Mouse (Mus musculus): ENCODE results near the gene Olfr1369-ps1. TPM values are rescaled to one million over a fixed set of nuclear protein-coding genes. Genes with fewer than 3 reads are reported as not detected.
"Not testable (repeated sequence)": the region's sequence is repeated elsewhere in the genome, so short reads cannot be mapped to it uniquely, and the experiment has no call there.

The Olfr1369-ps1 gene
- total RNA-seq (2014; fragmentation: Nextera tagmentation) (0.34 TPM in 1 of 2 replicates, not detected in the other), total RNA-seq (2017) (not detected in 2 replicates)

GRCm38 (mm10) chr13:21111183-21111582 is at the start of gene Olfr1369-ps1:
Gene Olfr1369-ps1 (plus strand): TSS chr13:21111483.
- ATAC-seq (replicated peaks; ENCODE audit: poor library complexity, severe bottlenecking), result not testable (repeated sequence)

DNA sequence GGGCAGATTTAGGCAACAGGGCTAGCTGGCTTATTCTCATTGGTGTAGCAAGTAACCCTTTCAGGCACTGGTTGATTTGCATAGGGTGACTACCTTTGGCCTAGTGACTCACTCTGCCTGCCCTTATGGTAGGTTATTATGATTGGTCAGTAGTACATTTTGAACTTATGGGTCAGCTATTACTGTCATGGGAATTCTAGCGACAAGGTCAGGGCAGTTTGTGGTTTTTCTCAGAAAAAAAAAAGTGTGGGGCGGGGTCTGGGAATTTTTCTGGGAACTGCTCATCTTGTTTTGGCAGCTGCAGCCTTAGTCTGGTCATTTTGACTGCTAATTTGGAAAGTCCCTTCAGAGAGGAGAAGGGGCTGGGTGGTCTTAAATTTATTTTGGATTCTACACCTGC is 45.3 kb upstream of the Olfr1369-ps1 start:
- no peak for ATAC-seq (replicated peaks; ENCODE audit: poor library complexity, severe bottlenecking)

DNA sequence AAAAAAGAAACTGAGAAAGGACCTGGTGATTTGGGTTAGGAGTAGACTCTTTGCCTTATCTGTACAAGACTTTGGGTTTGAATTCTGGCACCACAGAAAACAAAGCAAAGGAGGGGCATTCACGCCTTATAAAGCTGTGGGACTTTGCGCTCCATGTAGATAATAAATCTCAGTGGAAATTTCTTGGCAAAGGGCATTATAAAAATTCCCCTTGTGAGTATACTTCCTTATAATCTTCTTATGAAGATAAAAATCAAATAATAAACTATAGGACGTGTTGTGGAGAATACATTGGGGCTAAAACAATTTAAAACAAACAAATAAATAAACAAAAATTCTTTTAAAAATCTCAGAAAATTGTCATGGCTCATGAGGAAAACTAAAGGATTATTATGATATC is 36.4 kb upstream of the Olfr1369-ps1 start, which contains the start of gene Olfr1370:
Gene Olfr1370 (minus strand): TSS at position 101 of the 400 bp plus-strand sequence.
- no peak for ATAC-seq (replicated peaks; ENCODE audit: poor library complexity, severe bottlenecking)

DNA sequence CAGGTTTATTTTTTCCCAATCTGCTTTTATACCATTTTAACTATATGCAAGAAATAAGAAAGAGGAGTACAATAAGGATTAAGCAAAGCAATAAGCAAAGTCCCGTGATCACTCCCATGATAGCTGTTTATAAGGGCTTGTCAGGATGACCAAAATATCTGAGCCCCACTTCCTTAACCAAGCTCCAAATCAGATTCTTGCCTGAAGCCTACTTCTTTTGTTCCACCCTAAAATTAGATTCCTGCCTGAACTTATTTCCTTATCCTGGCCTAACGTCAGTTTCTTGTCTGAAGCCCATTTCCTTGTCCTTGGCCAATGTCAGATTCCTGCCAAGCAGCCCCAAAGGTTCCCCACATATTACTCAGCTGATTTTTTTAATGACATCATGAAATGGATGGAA is 28.6 kb upstream of the Olfr1369-ps1 start:
- no peak for ATAC-seq (replicated peaks; ENCODE audit: poor library complexity, severe bottlenecking)

DNA sequence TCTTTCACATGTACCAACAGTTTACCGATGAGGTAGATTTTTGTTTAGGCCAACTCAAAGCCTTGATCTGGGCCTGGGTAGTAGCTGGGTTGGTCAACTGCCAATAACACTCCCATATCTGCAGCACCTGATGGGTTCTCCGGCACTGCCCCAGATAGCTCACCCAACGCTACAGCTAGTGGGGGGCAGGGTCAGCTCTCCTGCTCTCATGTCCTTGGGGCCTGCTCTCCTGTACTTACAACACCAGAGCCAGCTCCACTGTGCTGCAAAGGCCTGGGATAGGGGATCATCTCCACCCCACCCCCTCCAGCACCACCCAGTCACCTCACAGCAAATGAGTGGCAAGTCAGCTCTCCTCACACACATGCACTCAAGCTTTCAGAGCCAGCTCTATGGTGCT is 1.5 kb upstream of the Olfr1369-ps1 start:
- ATAC-seq (replicated peaks; ENCODE audit: poor library complexity, severe bottlenecking), result no peak

GRCm38 (mm10) chr13:21110441-21110840 is 842 bp upstream of the Olfr1369-ps1 start:
- no peak for ATAC-seq (replicated peaks; ENCODE audit: poor library complexity, severe bottlenecking)

DNA sequence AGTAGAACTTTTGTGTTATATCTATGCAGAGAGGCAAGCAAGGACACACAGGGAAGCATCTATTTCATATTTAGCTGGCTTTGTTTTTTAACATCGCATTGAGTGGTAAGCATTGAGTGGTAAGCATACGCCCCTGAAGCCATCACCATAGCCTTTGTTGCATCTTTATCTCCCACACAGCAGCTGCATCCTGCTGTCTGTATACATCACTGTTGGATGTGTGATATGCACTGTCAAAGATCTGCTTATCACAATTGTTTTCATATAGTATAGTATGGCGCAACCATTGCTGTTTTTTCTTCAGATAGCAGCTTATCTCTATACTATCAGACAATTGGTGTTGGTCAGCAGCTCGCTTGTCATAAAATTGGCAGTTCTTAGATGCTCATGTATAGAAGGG is 2.8 kb downstream of the Olfr1369-ps1 start:
- no peak for ATAC-seq (replicated peaks; ENCODE audit: poor library complexity, severe bottlenecking)

- ATAC-seq (replicated peaks; ENCODE audit: poor library complexity, severe bottlenecking), result not testable (repeated sequence)
These were observed 18.1 kb downstream of the Olfr1369-ps1 start, which contains the start of gene Olfr263 for GRCm38 (mm10) chr13:21129339-21129738. Gene Olfr263 (plus strand): TSS chr13:21129639.

DNA sequence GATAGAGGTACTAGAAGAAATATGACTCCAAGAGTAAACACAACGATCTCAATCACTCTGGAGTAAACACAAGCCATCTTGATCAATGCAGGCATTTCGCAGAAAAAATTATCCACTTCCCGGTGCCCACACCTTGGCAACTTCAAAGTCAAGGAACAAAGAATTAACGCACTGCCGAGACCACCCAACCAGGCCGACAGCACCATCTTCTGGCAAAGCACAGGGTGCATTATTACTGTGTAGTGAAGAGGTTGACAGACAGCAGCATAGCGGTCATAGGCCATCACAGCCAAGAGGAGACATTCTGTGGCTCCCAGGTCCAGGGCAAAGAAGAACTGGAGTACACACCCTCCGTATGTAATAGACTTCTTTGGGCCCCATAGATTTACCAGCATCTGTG is 31.1 kb downstream of the Olfr1369-ps1 start:
- ATAC-seq (replicated peaks; ENCODE audit: poor library complexity, severe bottlenecking), result no peak

DNA sequence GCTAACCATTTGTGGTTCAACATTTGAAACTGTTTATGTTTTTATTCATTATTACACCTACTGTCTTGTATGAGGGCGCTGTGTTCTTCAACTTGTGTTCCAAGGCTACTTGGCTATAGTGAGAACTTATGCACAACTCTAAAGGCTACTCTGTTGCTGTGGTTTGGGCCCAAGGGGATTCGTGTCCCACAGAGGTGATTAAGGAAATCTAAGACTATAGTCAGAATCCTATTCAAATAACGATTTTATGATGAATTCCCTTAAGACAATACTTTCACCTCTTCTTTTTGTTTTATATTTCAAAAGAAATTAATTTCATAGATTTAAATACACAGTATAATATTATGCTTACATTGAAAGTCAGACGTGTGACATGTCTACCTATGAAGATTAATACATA is 34.5 kb downstream of the Olfr1369-ps1 start, which contains the start of gene Olfr1368:
Gene Olfr1368 (minus strand): TSS at position 101 of the 400 bp plus-strand sequence.
- no peak for ATAC-seq (replicated peaks; ENCODE audit: poor library complexity, severe bottlenecking)

GRCm38 (mm10) chr13:21155888-21156287 is 44.6 kb downstream of the Olfr1369-ps1 start:
- no peak for ATAC-seq (replicated peaks; ENCODE audit: poor library complexity, severe bottlenecking)

- no peak for ATAC-seq (replicated peaks; ENCODE audit: poor library complexity, severe bottlenecking)
These were observed 46.8 kb downstream of the Olfr1369-ps1 start for GRCm38 (mm10) chr13:21158071-21158470.

DNA sequence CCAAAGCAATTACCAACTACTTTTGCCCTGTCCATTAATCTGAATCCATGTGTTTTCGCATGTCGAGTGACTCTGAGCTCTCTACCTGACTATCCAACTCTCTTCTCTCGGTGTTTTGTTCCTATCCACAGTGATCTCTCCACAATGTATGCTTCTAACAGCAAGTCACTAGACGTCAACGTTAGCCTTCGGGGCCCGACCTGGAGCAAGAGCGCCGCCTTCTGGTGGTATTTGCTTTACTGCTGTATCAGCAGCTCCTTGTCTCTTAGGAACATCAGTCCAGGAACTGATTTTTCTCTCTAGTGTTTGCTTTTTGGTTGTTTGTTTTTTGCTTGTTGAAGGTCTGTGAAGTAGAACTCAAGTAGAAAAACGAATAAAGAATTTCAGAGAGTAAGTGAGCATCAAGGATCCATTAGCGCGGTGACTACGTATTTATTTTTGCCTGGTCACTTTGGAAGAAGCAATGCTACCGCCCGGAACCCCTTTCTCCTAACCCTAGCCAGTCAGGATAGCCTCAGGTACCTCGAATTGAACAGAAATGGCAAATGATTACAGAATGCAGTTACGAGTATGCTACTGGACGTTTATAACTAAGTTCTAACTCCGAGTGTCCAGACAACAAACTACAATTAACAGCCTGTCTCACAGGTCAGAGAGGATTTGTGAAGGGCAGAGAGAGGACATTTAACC is 47.6 kb downstream of the Olfr1369-ps1 start:
- peak; percentile 69 for ATAC-seq (replicated peaks; ENCODE audit: poor library complexity, severe bottlenecking)

- ATAC-seq (replicated peaks; ENCODE audit: poor library complexity, severe bottlenecking), result peak; percentile 14; the same call in 1 of the 2 replicates
These were observed 48.2 kb downstream of the Olfr1369-ps1 start for GRCm38 (mm10) chr13:21159475-21159819.

DNA sequence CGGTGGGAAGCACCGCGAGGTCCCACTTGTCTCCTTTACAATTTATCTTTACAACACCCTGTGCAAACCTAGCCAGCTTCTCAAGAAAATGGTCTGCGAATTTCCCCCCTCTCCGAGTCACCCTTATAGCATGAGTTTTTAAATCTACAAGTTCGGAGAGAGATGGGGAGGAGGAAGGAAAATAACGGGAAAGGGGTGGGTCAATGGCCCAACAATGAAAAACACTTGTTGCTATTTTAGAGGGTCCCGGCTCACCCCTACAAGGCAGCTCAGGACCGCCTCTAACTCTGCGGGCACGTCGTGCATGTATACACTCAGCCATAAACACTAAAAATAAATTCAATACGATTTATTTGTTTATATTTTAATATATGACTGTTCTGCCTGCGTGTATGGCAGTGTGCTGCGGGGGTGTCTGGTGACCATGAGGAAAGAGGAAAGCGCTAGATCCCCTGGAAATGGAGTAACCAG is 48.8 kb downstream of the Olfr1369-ps1 start:
- no peak; the same call in 1 of the 2 replicates for ATAC-seq (replicated peaks; ENCODE audit: poor library complexity, severe bottlenecking)

DNA sequence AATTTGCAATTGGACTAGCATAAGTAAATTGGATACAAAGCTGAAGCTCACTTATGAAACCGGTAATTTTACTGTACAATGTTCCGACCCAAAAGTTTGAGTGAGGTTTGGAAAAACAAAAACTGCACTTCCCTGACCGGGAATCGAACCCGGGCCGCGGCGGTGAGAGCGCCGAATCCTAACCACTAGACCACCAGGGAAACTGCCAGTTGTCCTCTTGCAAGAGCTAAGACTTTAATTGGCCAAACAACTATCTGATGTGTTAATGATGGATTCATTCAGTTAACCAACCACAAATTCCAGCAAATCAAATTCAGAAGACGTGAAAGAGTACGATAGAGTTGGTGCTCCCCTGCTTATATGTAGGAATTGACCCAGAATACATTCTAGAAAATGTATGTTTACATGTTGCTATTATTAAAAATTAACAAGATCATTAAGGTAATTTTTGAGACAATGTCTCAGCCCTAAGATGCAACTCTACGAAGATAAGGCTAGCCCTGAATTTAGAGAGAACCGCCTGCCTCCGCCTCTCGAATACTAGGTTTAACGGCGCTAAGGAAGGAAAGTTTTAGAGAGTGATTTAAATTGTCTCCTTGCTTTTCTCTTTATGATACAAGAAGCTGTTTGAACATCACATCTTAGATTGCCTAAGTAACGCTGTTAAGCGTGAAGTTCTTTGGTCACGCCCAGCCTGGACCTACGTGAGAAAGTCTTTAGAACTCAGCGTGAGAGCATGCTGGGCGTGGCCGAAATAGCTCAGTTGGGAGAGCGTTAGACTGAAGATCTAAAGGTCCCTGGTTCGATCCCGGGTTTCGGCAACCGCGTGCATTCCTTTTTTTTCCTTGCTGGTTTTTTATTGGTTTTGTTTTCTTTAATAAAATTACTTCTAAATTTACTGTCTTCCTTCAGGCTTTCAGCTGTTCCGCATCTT is 49.6 kb downstream of the Olfr1369-ps1 start:
- peak; percentile 67 for ATAC-seq (replicated peaks; ENCODE audit: poor library complexity, severe bottlenecking)

DNA sequence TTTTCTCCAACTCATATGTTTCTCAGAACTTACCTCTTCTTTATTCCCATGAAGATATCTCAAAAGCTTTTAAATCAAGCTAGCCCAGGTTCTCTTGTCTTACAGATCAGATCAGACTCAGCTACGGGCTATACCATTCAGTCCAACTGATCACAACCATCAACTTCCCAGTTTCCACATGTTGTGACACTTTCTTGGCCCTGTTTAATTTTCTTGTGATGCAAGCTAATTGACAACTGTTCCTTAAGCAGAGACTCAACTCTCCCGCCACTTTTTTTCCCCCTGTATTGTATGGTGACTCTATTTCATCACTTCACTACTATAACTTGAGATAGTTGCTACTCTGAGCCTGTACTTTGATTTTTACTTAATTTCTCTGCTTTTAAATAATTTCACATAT is 50.3 kb downstream of the Olfr1369-ps1 start:
- peak; percentile 68 for ATAC-seq (replicated peaks; ENCODE audit: poor library complexity, severe bottlenecking)

DNA sequence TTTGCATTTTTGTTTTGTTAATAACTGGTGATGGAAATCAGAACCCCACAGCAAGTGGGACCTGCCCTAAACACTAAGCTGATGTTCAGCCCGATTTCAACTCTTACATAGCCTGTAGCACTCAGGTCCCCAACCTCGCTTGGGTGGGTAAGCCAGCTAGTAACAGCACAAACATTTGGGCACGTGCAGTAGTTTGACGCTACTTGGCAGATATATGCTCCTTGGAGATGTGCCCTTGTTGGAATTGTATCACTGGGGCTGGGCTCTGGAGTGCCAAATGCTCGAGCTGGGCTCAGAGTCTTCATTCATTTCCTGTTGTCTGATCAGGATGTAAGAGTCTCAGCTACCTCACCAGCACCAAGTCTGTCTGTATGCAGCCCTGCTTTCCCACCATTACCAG is 51.3 kb downstream of the Olfr1369-ps1 start:
- no peak for ATAC-seq (replicated peaks; ENCODE audit: poor library complexity, severe bottlenecking)

DNA sequence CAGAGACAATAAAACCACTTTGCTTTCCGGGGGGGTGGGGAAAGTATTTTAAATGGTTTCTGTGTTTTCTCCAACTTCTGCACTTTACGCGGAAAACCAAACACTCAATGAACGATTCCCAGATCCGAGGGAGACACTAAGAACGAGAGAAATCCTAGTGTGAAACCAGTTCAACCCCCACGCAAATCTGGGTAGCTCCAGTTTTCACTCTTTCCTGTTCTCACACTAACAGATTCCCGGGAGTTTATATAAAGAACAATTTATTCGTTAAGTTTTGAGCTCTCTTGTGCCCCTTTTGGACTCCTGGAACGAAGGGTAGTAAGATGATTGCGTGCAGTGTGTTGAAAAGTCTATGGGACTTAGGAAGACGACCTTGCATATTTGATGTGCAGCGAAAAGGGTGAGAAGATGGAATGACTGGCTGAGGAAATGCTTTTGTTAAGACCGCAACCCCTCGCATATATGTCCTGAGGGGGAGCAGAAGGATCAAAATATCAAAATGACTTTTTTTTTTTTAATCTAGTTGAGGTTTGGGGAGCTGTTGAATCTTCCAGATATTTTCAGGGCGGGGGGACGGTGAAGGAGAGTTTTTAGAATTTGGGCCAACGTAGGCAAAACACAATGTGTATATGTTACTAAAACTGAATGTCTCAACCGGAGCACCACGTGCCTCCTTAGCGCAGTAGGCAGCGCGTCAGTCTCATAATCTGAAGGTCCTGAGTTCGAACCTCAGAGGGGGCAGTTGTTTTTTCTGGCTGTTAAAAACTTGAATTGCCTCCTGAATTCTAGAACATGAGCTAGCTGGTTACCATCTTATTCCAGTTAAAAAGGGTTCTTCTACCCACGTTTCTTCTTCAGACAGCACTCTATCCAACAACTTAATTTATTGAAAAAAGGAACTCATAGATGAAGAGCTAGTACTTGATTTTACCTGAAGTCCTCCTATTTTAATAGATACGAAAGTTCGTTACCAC is 55.9 kb downstream of the Olfr1369-ps1 start:
- ATAC-seq (replicated peaks; ENCODE audit: poor library complexity, severe bottlenecking), result peak; percentile 23

GRCm38 (mm10) chr13:21167910-21168300 is 56.6 kb downstream of the Olfr1369-ps1 start:
- 0 out of 2 replicates have a peak, but pooled peaks have one; percentile 7 for ATAC-seq (replicated peaks; ENCODE audit: poor library complexity, severe bottlenecking)
